Mouse (Mus musculus) cerebral cortex, adult 2 months (tissue): ENCODE measurements around the gene Nupl2.

Source experiments
- WGBS: fragments of 180-500 bp; shearing (Covaris S2); methylation state at CpG from one replicate; pipeline ENCODE4 v1.1.7; 2018; 5-methylcytosine and 5-hydroxymethylcytosine counted together

Gene Nupl2

DNA sequence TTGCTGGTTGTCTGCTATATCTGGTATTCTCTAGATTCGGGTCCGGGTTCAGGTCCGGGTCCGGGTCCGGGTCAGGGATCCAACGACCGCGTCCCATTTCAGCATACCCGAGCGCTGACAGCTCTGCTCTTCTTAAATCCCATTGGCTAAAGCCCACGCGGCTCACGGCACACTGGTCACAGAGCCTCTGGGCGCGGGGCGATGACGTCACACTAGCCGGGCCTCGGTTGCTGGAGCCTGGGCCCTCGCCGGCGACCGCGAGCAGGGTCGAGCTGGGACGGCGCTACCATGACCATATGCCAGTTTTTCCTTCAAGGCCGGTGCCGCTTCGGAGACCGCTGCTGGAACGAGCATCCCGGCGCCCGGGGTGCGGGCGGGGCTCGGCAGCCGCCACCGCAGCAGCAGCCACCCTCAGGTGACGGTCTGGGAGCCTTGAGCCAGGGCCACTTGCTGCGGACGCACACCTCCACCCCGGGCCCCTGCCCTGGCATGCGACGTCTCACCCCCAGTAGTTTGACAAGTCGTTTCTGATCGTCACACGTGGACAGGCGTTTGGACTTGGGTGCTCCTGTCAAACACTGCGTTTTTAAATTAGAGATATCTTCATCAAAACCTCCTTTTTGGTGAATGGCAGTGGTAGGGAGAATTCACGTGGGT lies at the start of gene Nupl2:
Gene Nupl2, plus strand, starts transcription at position 175 of the 657 bp plus-strand sequence.
- WGBS = under 1% methylated on average over 52 of the region's 52 CpGs

DNA sequence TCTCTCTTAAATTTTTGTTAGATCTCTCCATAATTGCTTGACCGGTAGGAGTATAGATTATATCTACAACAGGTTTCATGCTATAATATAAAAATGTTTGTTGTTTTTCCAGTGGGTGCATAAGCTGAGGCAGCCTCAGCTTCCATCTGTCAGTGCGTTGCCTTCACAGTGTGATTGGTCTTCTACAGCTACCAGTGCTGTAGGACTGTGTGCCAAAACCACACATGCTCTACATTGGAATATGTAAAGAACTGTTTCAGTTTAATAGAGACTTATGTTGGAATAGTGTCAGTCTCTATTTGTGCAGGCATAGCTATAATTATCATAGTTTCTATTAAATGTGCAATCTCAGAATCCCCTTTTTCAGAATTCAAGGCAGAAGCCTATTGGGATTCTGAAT lies 42.5 kb upstream of the Nupl2 start:
- WGBS = 56% methylated on average over 2 of the region's 2 CpGs

DNA sequence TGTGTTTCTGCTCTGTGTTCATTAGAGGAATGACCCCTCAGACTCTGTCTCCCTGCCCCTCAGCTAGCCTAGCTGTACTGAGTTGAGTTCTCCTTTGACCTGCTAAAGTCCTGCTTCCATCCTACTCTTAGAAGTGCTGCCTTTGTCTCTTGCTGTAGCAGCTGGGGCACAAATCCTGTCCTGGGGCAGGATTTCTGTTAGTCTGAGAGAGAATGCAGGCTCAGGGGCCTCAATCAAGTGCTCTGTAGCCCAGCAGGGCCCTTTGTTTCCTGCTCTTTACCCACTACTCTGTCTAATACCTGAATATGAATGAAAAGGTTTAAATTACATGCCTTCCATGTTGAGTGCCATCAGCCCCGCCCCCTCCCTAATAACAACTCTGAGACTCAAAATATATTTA lies 40.6 kb upstream of the Nupl2 start:
- 49% methylated on average over 1 of the region's 1 CpGs for WGBS

DNA sequence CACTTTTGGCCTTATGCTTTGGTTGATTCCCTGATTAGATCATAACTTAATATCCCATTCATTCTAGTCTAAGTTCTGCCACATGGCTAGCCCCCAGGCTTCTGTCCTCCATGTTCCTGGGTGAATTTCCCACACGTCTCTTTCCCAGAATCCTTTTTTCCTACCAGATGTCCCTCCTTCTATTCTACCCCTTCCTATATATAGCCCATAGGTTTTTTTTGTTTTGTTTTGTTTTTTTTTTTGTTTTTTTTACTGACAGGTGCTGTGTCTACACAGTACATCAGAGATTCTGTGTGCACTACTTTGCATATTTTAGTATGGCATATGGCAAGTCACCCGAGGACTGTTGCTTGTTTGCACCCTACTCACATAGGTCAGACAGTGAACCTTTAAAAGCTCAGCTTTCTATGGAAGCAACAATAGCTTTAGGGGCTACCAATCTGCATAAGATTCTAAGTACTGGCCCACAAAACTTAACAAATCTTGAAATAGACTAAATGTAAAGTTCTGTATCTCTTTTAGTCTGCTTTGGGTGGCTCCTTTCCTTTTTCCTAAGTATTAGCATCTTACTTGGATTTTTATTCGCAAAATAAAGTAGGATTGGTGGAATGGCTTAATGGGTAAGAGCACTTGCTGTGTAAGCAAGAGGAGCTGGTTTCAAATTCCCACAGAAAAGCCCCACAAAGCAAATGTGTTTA lies 40.0 kb upstream of the Nupl2 start:
- WGBS = 49% methylated on average over 3 of the region's 3 CpGs

DNA sequence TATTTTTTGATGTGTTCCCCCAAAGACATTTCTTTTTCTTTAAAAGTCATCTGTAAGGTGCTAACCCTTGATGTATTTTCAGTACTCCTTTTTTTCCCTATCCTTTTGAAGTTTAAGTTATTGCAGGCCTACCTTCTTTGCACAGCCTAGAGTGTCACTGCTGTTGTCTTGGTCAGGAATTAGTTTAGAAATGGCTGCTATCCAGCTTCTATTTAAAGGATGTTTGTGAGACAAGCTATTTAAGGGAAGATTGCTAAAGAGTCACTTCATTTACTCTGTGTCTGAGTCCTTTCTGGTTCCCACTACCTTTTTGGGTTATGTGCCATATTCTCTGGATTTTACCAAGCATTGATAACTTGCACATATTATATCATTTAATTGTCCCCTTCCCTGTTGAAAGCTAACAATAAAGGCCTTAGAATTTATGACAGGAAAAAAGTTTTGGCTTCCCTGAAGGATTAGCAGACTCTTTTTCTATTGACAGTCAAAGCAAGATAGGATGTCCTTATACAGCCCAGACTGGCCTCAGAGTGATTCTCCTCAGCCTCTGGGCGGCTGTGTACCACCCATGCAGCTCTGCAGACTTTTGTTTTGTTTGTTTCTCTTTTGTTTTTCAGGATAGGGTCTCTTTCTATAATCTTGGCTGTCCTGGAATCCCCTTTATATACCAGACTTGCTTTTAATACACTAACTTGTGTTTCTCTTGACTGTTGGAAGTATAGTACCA lies 38.7 kb upstream of the Nupl2 start:
- 67% methylated on average over 1 of the region's 1 CpGs for WGBS

DNA sequence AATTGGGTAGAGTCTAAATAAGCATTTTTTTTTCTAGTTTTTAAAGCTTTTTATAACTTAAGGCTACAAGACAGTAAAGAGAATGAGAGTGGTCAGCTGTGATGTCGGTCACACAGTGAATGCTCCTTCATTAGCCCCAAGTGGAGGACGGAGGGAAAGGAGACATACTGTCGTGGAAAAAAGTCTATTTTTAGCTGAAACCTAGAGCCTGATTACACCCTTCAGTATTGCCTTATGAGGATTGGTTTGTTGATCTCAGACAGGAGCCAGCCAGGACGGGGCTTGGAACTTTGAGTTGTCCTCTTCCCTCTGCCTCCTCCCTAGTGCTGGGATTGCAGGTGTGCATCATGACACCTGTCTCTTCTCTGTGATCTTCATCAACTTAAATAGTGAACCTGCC lies 37.8 kb upstream of the Nupl2 start:
- WGBS = 57% methylated on average over 4 of the region's 4 CpGs

DNA sequence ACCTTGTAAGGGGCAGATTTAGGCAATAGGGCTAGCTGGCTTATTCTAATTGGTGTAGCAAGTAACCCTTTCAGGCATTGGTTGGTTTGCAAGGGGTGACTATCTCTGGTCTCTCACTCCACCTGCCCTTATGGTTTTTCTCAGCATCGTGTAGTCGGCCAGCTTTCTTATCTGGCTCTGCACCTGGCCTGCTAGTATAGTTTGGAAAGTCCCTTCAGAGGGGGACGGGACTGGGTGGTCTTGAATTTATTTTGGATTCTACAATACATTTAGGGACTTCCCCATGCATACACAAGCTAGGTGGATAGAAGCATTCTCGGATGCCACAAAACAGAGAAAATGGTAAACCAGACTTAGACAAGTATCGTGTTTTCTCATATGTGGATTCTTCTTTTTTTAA lies 17.8 kb upstream of the Nupl2 start:
- 93% methylated on average over 5 of the region's 5 CpGs for WGBS

DNA sequence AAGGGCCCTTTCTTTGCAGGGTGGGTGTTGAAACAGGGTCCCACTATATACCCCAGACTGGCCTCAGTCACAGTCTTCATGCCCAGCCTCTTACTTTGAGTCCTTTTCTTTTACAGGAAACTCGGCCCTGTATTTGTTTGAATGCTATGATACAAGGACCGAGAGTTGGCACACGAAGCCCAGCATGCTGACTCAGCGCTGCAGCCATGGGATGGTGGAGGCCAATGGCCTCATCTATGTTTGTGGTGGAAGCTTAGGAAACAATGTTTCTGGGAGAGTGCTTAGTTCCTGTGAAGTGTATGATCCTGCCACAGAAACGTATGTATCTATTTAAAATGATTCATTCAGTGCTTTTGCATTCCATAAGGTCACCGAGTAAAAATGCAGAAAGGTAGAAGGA lies 8.0 kb upstream of the Nupl2 start:
- WGBS = 88% methylated on average over 6 of the region's 6 CpGs

DNA sequence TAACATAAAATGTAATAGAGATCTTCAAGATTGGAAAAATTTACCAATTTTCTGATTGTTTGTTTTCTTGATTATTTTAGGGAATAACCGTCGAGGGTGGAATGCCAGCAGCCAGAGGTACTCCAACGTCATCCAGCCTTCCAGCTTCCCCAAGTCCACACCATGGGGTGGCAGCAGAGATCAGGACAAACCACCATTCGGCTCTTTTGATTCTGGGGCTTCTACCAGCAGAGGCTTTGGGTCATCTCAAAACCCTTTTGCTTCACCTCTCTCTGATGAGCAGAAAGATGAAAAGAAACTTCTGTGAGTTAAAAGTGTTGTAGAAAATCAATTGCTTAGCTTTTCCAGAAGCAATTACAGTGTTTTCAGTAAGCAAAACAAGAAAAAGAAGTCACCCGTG lies 2.5 kb downstream of the Nupl2 start:
- 31% methylated on average over 5 of the region's 5 CpGs for WGBS

DNA sequence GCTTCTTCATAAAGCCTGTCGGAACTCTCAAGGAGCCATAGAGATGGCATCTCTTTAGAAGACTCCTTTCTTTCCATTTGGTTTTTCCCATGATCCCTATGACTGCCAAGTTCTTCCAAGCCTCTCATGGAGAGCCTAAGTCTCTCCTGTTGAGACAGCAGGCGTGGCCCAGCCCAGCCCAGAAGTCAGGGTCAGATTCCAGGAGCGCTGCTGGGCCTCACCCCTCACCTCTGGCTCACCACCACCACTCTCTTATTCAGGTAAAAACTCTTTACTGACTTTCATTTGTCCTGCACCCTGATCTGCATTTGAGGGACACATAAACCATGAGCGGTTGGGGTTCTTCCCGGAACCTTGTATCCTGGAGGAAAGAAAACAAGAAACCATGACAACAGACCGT lies 5.1 kb downstream of the Nupl2 start:
- WGBS = 91% methylated on average over 6 of the region's 6 CpGs

DNA sequence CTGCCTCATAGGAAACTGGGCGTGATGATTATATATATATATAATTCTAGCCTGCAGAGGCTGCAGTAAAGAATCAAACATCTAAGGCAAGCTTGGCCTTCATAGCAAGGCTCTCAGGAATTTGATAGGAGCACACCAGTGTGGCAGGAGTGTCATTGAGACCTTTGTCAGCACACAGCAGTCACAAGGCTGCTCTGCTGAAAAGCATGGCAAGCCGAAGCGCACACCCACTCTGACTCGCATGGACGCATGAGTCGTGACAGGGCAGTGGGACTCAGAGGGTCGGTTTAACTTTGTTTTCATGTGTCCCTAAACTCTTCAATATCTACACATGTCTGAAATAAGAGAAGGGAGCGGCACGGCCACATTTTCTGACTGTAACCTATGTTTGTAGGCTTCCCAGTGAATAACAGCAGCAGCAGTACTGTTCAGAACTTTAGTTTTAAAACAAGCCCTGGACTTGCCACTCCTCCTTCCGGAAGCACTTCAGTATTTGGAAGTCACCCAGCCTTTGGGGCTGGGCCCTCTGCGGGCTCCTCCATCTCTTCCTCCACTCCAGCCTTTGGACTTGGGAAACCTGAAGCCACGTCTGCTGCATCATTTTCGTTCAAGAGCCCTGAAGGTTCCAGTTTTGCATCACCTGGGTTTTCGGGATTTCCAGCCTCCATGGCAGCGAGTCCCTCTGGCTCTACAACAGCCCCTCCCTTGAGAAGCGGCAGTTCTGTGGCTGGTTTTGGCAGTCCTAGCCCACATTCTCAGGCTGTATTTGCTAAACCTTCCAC lies 16.9 kb downstream of the Nupl2 start:
- 94% methylated on average over 16 of the region's 16 CpGs for WGBS

DNA sequence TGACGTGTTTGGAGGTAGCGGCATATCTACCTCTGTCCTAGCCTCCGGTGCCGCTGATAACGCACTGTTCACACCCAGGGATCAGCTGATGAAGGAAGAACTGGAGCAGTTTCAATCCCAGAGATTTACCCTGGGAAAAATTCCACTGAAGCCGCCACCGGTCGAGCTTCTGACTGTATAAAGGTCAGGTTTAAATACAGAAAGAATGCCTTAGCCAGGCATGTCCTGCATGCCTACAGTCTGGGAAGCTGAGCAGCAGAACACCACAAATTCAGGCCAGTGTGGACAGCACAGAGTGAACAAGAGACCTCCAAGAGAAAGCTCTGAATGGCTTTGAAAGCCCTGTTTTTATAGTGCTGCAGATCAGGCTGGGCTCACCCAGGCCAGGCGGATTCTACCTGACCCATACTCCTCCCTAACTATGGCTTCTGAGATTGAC lies 17.6 kb downstream of the Nupl2 start:
- 88% methylated on average over 9 of the region's 9 CpGs for WGBS

DNA sequence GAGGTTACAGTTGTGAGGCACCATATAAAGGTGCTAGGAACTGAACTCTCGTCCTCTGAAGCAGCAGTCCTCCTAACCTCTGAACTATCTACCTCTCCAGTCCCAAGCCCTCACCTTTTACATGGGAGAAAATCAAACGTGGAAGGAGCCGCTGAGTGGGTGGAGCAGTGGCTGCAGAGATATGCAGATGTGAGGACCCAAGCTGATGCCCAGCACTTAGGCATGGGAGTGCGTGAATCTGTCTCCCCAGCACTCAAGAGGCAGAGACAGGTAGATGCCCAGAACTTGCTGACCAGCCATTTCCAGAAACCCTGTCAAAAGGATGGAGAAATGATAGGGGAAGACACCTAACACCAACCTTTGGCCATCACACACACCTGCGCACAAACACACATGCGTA lies 18.3 kb downstream of the Nupl2 start:
- WGBS = 94% methylated on average over 6 of the region's 6 CpGs

DNA sequence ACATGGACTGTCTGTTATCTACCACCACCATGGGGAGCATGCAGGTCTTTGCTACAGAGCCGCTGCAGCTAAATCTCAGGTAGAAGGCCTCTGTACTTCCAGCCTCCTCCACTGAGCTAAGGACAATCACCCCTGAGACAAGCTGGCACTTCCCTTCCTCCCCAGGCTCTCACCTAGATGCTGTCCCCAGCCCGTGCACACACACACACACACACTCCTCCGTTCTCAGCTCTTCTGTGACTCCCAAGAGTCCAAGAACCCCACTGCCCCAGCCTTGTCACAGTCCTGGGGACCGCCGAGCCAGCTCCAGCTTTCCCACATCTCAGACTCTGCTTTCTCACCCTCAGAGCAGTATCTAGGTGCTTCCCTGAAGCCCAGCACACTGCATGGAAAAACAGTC lies 19.2 kb downstream of the Nupl2 start:
- 94% methylated on average over 5 of the region's 5 CpGs for WGBS

DNA sequence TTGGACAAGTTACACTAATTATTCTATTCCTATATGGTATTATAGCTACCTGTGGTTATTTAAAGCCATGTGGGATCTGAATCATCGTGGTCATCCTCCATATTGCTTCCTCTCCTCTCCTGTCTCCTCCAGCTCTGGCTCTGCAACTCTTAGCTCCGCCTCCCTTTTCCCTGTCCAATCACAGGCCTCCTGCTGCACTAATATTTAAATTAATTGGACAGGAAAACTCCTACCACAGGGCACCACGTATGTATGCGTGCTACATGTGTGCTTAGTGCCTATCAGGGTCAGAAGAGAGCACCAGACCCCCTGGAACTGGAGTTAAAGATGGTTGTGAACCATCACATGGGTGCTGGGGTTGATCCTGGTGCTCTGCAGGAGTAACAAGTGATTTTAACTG lies 23.7 kb downstream of the Nupl2 start:
- WGBS = 86% methylated on average over 4 of the region's 4 CpGs

DNA sequence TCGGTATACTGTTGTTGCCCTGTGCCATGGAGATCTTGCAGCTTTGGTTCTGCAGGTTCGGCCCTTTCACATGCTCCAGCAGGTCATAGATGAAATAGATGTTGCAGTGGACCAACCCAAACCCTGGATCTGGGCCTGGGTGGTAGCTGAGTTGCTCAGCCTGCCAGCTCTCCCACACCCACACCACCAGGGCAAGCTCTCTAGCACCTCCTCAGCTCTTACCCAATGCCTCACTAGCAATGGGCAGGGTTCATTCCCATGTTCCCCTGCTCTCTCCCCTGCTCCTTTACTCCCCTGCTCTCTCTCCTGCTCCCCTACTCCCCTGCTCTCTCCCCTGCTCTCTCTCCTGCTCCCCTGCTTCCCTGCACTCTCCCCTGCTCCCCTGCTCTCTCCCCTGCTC lies 27.1 kb downstream of the Nupl2 start:
- WGBS = 90% methylated on average over 2 of the region's 2 CpGs

DNA sequence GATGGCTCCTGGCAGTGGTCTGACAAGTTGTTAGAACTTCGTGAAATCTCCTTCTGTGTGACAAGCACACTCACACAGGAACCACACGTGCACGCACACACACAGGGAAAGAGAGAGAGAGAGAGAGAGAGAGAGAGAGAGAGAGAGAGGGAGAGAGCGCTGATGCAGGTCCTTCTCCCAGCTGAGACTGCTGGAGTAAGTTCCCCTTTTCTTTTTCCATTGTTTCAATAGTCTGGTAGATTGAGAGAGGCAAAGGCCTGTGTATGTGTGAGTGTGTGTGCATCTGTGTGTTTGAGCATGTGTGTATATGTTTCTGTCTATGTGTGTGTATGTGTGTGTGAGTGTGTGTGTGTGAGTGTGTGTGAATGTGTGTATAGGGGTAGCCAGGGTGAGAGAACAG lies 36.2 kb downstream of the Nupl2 start:
- 79% methylated on average over 4 of the region's 4 CpGs for WGBS

DNA sequence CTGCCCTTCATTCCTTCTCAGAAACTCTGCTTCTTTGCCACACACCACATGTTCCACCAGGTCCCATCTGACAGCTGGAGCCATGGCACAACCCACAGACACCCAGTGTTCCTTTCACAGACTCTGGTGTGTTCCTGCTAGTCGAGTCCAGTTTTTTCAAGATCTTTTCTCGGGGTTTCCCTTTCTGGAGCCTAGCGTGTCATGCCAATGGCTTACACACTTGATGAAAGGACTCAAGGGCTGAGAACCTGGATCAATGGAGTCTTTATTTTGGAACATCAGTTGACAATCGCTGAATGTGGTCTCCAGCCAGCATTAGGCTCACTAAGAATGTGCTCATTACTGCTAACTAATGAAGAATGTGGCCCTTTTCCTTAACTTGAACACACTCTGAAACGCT lies 37.7 kb downstream of the Nupl2 start:
- WGBS = 48% methylated on average over 5 of the region's 5 CpGs

DNA sequence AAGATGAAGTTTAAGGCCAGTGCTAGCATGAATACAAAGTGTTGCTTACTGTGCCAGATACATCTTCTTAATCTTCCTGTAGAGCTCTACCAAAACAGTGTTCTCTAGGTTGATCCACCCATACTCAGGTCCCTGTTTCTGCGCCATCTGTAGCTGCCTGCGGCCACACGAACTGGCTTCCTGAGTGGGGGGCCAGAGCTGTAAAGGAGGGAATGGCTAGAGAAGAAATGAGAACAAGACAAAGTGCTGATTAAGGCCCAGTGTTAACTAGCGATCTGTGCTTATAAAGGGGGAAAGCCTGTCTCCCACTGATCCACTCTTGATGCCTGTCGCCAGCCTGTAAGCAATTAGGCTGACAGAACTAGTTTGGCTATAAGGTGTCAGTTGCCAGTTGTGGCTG lies 38.5 kb downstream of the Nupl2 start:
- 80% methylated on average over 5 of the region's 5 CpGs for WGBS

DNA sequence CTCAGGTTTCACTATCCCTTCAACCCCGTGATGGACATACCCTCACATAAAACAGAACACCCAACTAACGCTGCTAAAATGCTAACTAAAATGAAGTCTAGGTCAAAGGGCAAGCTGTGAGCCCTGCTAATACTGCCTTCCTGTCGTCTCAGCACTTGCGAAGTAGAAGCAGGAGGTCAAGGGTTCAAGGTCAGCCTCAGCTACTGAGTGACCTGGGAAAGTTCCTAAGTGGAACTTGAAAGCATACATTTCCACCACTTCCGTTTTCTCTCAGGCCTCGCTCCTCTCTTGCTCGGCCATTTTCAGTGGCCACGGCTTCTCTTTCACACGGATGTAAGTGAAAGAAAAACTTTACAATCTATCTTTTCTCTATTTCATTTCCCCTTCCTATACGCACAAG lies 43.2 kb downstream of the Nupl2 start:
- WGBS = 85% methylated on average over 10 of the region's 10 CpGs

DNA sequence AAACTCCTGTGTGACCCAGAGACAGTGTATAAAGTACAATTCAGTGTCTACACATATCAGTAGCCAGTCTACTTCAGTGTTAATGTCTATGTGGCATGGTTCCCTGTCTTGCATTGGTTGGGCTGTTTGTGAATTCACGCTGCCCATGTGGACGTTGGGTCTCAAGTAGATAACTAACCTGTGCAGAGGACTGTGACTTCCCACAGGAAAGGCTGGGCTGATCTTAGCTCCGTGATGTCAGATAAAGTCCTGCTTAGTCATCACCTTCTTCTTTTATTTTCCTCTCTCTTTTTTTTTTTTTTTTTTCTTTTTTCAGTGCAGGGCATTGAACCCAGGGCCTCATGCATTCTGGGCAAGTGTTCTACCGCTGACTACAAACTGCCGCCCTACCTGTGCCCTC lies 43.7 kb downstream of the Nupl2 start:
- 89% methylated on average over 5 of the region's 5 CpGs for WGBS

DNA sequence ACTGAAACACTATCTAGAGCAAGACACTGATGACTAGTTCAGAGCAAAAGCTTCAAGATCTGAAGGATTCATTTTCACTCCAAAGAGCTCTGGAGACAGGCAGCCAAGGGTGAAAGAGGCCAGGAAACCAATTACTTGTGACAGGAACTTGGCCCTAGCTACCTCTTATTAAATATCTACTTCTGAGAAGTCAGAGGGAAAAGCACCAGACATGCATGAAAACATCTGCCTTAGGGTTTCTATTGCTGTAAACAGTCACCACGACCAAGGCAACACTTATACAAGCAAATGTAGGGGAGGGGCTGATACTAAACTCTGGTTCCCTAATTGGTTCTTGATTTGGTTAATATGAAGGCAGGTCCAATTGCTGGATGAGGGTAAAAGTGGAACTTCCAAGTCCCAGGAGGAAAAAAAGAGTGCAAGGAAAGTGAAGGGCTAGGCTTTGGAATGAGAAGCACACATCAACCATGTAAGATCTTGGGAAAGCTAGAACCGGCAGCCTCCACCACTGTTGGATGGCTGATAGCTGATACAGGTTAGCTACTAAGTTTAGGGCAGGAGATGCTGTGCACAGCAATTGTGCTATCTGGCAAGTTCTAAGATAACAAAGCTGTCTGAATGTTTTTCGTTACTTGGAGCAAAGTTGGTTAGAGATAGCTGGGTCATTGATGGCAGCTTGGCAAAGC lies 49.2 kb downstream of the Nupl2 start:
- 82% methylated on average over 3 of the region's 3 CpGs for WGBS
